Mouse (Mus musculus): ENCODE results near the gene Il10.

DNA sequence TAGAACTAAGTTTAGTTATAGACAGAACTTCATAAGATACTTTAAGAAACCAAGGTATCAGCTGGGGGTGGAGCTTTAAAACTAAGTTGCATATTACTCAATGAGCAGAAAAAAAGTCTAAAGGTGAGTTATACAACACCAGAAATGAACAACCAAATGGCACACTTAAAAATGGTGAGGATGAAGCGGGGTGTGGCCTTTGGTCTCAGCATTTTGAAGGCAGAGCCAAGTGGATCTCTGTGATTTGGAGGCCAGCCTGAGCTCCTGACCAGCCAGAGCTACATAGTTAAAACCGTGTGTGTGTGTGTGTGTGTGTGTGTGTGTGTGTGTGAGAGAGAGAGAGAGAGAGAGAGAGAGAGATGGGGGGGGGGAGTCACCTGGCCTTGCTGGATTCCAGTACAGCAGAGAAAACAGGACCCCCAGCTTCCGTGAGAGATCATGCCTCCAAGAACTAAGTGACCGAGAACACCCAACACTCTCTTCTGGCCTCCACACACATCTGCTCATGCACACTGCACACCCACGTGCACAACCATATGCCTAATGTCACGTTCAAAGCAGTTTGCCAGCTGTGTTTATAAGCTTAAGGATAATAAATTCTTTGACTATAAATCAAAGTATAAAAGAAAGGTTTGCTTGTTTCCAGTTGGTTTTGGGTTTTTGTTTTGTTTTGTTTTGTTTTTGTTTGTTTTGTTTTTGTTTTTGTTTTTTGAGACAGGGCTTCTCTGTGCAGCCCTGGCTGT lies 28.6 kb downstream of the Il10 start:
- TF ChIP-seq POLR2A (IDR thresholded peaks at IDR 0.05; ENCODE audit: borderline replicate concordance, low read depth, low read length) (no peak), CTCF (IDR thresholded peaks at IDR 0.05; ENCODE audit: low read depth, low read length) (no peak)

All from bone marrow macrophage, adult 2 months (primary cell).